Mouse (Mus musculus): ENCODE measurements at regions not wholly inside any gene's neighbourhood (a gene's known extent, or its start where the extent isn't known, plus 50 kb on each side); places are given as distances from the start of the nearest gene placed in this dataset.

GRCm38 (mm10) chr9:60931290-60931689, 136.9 kb downstream of the Uaca start:
- no peak for DNase-seq (ENCODE audit: low spot score in 2 of 2)

DNA sequence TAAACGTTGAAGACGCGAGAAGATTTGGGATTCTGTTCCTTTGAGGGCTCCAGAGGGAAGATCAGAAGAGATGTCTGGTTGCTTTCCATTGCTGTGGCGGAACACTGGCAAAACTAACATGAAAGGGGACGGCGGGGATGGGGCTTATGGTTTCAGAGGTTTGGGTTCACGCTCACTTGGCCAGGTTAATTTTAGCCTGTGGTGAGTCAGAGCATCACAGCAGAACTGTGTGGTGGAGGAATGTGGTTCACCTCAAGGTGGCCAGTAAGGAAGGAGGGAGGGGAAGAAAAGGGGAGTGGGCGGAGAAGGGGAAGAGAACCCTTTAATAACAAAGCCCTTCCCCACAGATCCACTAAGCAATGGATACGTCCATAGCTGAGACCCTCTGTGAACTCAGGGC, 142.6 kb downstream of the Uaca start:
- no peak for DNase-seq (ENCODE audit: low spot score in 2 of 2)

- peak; percentile 22 to 57 for DNase-seq (ENCODE audit: low spot score in 2 of 2)
These were observed 145.8 kb downstream of the Uaca start for GRCm38 (mm10) chr9:60939858-60940804.

GRCm38 (mm10) chr9:60947363-60947762, 153.0 kb downstream of the Uaca start:
- DNase-seq (ENCODE audit: low spot score in 2 of 2), result no peak

- no peak for DNase-seq (ENCODE audit: low spot score in 2 of 2)
These were observed 154.3 kb downstream of the Uaca start for GRCm38 (mm10) chr9:60948531-60949070.

GRCm38 (mm10) chr9:60950161-60950560, 155.8 kb downstream of the Uaca start:
- no peak for DNase-seq (ENCODE audit: low spot score in 2 of 2)

DNA sequence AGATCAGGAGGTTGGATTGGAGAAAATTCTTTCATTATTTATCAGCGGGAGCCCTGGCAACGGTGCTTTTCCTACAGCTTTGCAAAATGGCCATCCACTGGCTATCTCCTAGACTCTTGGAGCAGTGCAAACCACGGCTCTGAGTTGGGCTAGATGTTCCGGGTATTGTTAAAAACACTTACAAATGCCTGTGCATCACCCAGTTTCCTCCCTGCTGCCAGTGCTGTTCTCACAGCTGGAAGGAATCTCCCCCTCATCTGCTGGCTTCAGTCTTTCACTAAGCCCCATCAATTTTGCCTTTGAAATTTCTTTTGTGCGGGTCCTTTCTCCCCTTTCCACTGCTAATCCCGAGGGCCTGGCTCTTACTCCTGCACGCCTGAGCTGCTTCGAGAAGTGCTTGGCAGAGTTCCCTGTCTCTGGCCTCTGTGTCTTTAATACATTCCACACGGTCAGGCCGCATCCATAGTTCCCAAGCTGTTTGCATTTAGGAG, 156.8 kb downstream of the Uaca start:
- DNase-seq (ENCODE audit: low spot score in 2 of 2), result no peak

DNA sequence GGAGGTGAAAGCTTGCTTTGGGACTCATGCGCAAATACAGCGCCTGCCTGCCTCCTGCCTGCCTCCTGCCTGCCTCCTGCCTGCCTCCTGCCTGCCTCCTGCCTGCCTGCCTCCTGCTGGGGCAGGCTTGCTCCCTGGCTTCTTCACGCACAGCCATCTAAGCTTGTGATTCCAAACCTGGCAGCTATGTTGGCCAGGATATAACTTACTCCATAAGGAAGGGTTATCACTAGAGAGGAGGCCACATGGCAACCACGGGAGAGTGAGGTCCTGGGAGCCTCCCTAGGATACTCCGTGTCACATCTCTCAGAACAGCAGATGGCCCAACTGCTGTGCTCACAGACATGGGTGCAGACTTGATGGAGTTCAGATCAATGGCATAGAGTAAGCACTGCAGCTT, 163.1 kb downstream of the Uaca start:
- peak in 1 of 2 experiments; percentile 32 for DNase-seq (ENCODE audit: low spot score in 2 of 2)

GRCm38 (mm10) chr9:60959537-60959936, 165.2 kb downstream of the Uaca start:
- no peak for DNase-seq (ENCODE audit: low spot score in 2 of 2)

DNA sequence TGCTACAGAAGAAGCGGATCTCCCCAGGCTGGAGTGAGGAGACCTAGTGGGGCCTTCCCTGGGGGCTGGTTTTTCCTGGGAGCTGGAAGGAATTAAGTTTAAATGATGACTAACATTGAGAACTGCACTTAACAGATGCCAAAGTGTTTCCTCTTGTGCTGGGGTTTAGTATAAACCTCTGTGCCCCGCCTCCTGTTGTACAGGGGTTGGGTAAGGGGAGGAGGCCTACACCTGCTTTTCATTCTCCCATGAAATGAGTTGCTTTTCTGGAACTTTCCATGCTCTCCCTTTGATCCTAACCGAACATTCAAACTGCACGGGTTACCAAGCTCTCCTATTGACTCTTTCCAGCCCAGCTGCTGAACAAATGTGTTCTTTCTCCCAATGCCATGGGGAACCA, 167.7 kb downstream of the Uaca start:
- DNase-seq (ENCODE audit: low spot score in 2 of 2), result no peak

- no peak for DNase-seq (ENCODE audit: low spot score in 2 of 2)
These were observed 171.3 kb downstream of the Uaca start for GRCm38 (mm10) chr9:60965641-60966040.

GRCm38 (mm10) chr9:60968281-60969031, 174.1 kb downstream of the Uaca start:
- DNase-seq (ENCODE audit: low spot score in 2 of 2), result no peak

- DNase-seq (ENCODE audit: low spot score in 2 of 2), result no peak
These were observed 178.0 kb downstream of the Uaca start for GRCm38 (mm10) chr9:60972201-60972910.

DNA sequence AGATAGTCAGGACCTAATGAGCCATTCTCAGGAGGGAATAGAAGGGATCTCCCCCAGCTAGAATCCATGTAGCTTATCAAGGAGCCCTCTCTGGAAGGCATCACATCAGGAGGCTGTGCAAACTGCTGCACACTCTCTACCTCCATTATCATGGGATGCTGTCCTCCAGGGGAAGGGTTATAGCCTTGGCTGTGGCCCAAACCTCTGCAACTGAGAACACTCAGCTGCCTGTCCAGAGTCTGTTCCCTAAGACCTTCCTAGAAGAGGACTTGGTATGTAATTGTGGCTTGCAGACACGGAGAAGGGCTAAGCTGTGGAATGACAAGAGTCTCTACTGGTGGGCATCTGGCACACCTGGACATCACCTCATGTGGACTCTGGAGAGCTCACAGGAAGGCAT, 180.2 kb downstream of the Uaca start:
- DNase-seq (ENCODE audit: low spot score in 2 of 2), result no peak

GRCm38 (mm10) chr9:60982383-60983085, 188.2 kb downstream of the Uaca start:
- DNase-seq (ENCODE audit: low spot score in 2 of 2), result no peak

- no peak for DNase-seq (ENCODE audit: low spot score in 2 of 2)
These were observed 188.9 kb downstream of the Uaca start for GRCm38 (mm10) chr9:60983246-60983645.

- no peak for DNase-seq (ENCODE audit: low spot score in 2 of 2)
These were observed 193.8 kb downstream of the Uaca start for GRCm38 (mm10) chr9:60988113-60988512.

DNA sequence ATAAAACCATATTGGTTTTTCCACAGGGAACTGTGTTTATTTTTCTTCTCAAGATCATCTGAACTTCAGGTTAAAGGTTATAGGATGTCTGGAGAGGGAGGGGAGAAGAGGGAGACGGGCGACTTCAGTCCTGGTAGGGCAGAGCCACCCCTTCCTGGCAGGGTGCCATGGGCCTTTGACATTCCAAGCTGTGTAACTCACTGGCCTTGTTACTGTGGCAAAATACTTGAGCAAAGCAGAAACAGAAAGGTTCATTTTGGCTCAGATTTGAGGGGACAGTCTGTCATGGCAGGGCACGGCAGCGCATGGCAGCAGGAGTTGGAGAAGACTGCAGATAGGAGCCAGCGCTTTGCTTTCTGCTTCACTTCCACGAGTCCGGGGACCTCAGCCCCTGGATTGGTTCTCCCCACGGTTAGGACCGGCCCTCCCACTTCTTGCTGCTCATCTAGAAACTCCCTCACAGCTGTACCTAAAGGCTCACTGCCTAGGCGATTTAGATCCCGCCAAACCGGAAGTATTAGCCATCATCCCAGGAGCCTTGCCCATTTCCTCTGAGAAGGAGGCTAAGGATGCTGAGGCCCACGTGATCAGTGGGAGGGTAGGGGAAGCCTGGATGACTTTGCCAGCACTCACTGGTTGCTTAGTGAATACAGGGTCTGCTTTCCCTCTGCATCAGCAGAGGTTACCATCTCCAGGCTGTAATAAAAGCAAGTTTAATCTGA, 195.5 kb downstream of the Uaca start:
- DNase-seq (ENCODE audit: low spot score in 2 of 2), result no peak

DNA sequence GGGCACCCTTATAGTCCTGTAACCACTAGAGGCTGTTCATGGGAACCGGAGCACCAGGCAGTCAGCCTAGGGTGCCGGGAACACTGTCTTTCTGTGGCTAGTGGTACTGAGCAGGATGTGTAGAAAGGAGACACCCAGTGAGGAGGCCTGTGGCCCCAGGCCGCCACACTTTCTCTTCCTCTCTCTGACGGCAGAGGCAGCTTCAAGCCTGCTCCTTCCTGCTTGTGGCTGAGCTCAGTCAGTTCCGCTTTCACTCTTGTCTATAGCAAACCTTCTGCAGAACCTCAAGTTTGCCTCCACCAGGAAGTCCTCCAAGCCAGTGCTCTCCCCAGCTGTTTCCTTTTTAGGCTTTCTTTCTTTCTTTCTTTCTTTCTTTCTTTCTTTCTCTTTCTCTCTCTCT, 197.2 kb downstream of the Uaca start:
- DNase-seq (ENCODE audit: low spot score in 2 of 2), result peak in 1 of 2 experiments; percentile 10

- DNase-seq (ENCODE audit: low spot score in 2 of 2), result no peak
These were observed 199.3 kb downstream of the Uaca start for GRCm38 (mm10) chr9:60993661-60994060.
